Mouse (Mus musculus): ENCODE data around the gene Meis2.

DNA sequence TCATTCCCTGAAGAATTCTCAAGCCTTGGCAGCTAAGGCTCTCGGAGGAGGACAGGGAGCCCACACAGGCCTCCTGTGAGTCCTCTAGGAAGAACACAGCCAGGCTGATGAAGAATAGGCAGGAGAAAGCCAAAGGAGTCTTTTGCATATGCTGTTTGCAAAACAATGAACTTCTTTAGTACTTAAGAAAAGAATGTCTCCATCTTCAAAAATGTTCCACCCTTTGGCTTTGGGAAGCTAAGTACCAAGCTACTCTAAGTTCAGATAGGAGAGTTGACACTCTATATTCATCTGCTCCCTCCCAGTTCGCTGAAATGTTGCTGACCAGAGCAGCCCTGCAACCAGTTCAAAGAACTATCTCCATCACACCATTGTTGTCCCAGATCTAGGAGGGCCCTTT lies 195.7 kb downstream of the Meis2 start:
- no peak for TF ChIP-seq CTCF (IDR thresholded peaks at IDR 0.05; ENCODE audit: low read depth)
- TF ChIP-seq EP300 (IDR thresholded peaks at IDR 0.05; ENCODE audit: low read depth): no peak

Measured in liver, embryonic 14.5 days (tissue).